Mouse (Mus musculus): ENCODE measurements at regions not wholly inside any gene's neighbourhood (a gene's known extent, or its start where the extent isn't known, plus 50 kb on each side); places are given as distances from the start of the nearest gene placed in this dataset.
"Not testable (repeated sequence)": the region's sequence is repeated elsewhere in the genome, so short reads cannot be mapped to it uniquely, and the experiment has no call there.

DNA sequence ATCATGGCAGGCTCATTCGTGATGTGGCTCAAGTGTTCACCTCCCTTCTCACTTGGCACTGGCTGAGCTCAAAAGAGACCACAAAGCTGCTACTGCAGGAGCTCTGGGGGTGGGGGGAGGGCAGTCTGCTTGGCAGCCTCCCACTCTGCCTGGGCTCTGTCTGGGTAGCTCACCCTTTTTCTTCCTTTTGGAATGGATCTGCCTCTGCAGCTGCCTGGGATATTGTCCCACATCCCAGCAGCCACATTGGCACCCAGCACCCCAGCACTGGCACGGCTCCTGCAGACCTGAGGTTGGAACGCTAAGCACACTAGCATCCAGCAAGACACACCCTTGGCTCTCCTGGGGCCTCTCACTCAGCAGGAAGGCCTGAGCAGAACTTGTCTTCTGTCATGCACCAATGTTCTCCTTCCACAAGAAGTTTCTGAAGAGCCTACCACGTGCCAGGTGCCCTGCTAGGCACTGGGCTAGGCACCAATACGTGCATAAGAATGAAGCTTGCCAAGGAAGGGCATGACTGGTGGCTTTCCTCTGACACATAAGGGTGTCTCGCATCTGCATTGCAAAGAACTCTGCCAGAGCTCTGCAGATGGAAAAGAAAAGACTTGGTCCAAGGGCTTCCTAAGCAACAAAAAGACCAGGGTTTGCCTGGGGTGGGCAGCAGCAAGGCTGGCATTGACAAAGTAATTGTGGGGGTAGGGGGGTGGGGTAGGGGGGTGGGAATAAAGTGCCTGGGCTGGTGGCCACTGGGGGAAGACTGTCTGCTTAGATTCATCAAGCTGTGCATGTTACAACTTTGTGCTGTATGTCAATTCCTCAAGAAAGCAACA, 112.1 kb upstream of the Sipa1l1 start:
- not testable (repeated sequence) for DNase-seq

DNA sequence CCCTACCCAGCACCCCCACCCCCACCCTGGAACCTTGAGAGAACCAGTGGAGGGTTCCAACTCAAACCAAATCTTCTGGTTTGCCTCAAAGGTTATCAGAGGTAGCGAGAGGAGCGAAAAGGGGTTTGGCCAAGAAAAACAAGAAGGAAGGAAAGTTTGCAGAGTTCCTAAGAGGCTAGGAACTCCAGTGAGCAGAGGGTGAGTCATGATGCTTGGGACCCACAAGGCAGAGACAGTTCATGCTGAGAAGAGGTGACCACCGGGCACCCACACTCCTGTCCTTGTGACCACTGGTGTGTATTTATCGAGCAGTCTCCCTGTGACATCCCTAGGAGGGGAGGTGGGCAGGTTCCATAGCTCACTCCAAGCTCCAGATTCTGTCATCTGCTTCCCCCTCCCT, 104.1 kb upstream of the Sipa1l1 start:
- no peak for DNase-seq

DNA sequence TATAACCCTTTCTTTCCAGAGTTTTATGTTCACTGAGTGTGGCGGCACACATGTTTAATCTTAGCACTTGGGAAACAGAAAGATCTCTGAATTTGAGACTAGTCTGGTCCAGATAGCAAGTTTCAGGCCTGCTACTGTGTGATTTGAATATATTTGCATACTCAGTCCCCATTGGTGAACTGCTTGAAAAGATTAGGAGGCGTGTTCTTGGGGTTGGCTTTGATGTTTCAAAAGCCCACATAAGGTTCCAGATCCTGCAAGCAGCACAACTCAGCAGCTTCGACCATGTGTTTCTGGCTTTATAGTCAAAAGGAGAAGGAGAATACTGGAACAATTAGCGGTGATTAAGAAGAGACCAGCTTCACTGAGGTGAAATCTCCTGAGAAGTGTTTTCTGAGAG, 102.3 kb upstream of the Sipa1l1 start:
- DNase-seq: no peak

DNA sequence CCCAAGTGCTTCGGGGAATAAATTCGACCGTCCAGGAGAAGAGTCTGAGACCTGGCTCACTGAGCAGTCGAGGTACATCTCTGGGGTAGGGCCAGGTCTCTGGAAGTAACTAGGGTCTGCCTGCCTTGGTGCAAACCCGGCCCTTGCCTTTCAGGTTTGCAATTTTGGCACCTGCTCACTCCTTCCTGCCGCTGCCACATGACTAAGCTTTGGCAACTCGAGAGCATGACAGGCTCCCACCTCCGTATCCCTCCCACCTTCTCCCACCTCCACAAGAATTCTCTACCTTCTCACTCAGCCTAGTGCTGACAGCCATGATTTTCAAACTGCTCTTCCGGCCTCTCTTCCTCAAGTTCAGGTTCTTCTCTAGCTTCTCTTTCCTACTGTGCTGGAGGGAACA, 99.5 kb upstream of the Sipa1l1 start:
- no peak for DNase-seq

DNA sequence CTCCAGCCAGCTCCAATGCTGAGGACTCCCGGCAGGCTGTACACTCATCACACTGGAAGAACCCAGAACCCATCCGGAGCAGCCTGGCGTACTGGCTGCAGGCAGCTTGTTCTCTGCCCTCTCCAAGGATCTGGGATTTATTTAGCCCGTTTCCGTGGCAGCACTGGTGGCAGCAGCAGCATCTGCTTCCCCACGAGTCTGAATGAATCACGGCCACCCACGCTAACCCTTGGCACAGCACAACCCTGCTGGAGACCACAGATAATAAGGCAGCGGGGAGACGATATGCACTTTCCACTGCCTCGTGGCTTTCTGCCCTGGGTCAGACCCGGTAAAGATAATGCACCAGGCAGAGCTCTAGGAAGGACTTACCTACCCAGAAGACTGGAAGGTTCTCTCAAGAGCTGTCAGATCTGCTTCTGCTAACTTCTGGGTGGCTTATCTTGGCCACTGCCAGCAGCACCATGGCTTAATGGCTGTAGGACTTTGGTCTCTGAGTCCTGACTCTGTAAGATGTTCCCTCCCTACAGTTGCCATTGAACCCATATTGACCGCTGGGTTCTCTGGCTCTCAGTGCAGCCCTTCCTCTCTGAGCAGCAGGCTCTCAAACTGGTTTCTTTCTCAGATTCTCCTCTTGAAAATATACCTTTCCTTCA, 96.2 kb upstream of the Sipa1l1 start:
- DNase-seq: peak; percentile 52 to 57

DNA sequence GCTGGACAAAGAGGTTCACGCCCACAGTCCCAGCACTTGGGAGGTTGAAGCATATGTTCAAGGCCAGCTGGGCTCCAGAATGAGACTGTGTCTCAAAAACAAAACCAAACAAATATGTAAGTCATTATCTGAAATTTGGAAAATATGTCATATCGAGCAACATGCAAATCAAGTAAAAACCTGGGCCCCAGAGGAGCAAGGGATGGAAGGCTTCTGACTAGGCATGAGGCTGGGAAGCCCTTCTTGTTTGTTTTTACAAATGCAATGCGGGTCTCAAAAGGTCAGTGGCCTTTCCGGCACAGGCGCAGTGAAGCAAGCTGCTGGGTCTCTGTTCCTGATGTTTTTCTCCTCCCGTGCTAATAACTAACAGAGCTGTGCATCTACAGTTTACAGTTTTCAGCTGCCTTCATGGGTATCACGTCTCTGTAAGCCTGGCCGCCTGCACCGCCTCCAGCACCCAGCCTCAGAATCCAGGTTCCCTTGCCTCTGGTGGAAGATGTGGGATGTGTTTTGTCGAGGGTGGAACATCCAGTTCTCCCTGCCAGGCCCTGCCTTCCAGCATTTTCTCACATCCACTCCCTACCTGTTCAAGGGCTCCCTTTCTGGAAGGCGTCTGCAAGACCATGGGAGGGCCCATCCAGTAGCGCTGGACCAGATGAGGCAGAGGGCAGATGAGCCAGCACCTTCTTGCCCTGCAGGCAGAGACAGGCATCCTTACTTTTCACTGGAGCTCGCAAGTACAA, 93.5 kb upstream of the Sipa1l1 start:
- DNase-seq: no peak

DNA sequence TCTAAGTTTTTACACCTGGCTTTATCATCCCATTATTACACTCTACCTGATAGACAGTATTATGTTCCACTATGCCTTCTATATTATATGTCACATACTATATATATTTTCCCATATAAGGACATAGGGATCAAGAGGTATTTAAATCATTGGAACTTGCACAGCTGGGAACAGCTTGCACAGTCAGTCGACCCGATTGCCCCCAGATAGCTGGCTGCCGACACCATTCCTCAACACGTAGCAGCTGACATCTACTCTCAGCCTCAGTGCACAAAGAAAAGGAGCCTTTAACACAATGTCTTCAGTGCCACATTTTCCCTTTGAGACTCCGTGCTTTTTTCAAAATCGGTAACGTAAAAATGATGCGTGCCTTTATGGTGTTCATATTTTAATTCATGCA, 92.4 kb upstream of the Sipa1l1 start:
- DNase-seq: no peak

DNA sequence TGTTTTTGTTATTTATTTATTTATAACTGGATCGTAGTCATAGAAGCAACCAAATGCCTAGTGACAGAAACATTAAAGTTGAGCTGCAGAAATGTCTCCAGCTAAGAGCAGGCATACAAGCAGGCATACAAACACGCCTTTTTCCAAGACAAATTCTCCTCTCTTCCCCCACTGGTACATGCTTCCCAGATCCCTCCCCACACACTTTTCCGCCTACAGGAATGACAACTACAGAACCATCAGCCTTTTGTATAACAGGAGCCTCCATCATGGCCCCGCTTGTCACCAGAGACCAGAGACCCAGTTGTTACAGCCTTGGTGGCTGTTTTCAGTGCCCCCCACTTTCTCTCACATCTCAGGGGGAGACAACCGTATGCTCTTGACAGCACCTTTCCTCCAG, 91.2 kb upstream of the Sipa1l1 start:
- no peak for DNase-seq

DNA sequence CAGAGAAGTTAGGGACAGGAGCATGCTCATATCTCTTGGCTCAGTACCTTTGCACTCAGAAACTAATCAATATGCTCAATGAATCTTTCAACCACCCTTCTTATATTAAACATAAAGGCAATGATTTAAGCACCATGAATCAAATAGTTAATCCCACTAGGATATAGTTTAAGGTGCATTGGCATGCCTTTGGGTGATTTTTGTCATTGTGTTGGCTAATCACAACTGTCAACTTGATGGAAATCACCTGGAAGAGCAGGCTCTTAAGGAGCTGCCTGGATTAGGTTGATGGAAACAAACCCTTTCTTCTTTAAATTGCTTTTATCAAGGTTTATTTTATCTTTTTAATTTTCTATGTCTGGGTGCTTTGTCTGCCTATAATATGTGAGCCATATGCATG, 90.4 kb upstream of the Sipa1l1 start:
- no peak for DNase-seq

DNA sequence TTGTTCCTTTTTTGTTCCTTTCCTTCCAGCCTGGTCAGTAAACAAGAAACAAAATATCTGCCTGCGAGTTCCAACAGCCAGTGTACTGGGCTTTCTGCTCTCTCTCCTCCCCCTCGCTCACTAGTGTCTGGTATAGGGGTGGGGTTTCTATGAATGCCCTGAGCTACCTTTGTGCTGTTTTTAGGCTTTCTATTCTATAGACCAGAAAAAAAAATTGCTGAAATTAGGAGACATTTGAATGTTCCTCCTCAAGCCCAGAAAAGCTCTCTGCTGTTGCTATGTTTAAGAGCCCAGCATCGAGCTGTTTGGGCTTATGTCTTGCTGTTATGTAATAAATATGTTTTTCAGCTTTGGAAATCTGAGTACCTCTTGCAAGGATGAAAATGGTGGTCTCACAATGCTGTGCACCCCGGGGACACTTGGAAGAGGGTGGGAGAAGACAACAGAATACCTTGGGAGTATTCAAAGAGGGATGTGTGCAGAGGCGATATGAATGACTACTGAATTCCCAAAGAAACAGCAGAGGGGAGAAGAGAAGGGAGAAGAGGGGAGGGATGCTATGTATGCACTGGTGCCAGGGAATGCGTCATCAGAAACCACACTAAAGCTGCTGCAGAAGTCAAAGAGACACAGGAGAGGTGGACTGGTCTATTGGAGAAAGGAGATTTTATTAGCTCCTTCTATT, 88.8 kb upstream of the Sipa1l1 start:
- DNase-seq: no peak

DNA sequence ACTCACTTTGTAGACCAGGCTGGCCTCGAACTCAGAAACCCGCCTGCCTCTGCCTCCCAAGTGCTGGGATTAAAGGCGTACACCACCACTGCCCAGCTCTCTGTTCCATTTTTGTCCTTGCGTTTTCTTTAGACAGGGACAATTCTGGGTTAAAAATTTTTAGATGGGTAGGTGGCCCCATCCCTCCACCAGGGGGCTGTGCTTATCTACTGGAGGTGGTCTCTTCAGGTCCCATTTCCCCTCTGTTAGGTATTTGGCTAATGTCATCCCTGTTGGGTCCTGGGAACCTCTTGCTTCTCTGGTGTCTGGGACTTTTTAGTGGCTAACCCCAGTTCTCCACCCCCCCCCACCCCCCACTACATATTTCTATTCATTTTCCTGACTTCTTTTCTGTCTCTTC, 86.5 kb upstream of the Sipa1l1 start:
- not testable (repeated sequence) for DNase-seq

DNA sequence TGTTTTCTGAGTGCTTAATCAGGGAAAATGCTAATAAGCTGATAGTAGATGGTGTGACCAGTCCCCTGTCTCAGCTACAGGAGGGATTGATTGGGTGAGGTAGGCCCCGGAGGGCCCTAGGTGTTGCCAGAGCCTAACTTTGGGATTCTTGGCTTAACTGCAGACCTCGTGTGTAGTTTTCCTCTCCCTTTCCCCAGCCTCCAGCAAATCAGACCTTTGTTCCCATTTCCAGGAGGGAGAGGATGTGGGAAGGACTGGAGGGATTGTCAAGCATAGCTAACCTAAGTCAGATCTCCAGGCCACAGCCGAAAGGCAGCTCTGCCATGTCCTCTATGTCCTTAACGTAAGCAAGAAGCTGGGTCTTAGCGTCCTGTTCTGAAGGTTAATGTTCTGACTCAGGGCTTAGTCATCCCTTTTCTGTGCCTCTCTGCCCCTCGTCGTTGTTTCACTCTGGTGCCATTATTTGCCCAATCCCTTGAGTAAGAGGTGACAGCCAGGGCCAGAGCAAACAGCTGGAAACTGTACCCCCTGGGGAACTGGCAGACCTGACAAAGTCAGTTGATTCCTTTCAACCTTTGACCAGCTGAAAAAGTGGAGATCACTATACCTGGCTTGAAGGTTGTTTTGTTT, 83.2 kb upstream of the Sipa1l1 start:
- no peak for DNase-seq

DNA sequence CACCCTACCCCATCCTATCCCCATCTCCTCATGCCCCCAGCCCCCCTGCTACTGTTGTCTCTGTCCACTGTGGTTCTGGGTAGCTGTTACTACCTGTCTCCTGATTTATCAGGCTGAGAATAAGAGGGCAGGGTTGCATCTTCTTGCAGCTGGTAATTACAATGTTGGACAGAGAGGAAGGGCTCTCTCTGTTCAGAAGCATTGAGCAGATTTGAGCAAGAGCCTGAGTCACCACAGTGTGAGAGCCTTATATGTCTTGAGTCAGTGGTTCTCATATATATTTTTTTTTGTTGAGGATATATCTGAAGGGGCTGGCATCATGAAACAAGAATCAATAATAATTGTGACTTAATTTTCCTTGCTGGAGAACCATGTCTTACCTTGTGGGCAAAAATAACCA, 82.7 kb upstream of the Sipa1l1 start:
- no peak for DNase-seq

DNA sequence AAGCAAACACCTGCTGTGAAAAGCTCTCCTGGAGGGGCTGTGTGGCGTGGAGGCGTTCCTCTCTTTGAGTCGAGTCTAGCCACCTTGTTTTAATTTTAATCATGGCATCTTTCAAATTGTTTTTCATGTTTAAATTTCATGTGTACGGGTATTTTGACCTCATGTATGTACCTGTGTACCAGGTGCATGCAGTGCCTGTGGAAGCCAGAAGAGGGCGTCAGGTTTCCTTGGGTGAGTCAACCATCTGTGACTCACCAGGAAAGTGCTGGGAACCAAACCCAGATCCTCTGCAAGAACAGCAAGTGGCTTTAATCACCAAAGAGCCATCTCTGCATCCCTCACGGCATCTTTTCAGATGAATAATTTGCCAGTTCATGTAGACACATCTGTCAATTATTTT, 79.8 kb upstream of the Sipa1l1 start:
- DNase-seq: no peak

DNA sequence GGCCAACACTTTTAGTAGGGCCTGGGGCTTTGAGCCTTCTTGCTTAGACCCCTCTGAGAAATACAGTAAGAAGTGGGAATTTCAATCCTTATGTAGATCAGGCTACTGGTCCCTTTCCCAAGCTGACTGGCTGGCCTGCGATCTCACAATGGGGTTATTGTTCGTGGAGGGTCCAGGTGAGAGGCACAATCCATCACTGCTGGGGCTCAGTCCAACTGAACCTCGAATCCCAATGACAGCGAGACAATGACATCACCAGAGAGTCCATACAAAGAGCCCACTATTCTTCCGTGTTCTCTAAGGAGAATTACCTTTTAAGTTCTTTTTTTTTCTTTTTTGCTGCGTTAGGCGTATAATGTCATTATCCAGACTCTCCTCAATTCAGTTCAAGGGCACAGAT, 75.8 kb upstream of the Sipa1l1 start:
- DNase-seq: no peak

DNA sequence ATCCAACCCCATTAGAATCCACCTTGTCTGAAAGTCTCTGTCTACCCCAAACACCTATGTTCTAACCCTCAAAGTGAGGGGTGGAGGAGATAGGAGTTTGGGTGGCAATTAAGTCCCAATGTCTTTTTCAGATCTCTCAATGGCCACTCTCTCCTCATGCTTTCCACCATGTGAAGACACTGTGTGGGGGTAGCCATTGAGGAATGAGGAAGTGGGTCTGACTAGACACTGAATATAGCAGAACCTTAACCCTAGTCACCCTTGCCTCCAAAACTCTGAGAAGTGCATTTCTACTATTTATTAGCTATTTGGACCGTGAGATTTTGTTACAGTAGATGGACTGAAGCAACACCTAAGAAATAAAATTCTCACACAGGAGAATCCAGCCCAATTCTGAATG, 73.7 kb upstream of the Sipa1l1 start:
- no peak for DNase-seq

DNA sequence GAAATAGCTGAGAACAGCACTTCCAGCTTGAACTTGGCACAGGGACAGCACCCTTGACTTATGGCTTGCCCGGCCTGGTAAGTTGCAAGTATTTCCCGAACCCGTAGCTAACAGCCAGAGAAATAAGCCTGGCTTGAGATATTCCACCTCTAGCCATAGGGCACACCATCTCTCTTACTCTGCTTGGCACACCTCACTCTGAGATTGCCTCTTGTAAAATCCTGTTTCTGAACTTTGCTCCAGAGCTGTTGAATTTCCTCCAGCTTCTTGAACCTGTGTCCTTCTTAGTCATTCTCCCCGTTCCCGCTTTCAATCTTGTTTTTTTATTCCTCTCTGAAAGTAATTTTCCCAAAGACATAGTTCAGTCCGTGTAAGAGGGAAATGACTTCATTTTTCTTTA, 72.0 kb upstream of the Sipa1l1 start:
- no peak for DNase-seq

DNA sequence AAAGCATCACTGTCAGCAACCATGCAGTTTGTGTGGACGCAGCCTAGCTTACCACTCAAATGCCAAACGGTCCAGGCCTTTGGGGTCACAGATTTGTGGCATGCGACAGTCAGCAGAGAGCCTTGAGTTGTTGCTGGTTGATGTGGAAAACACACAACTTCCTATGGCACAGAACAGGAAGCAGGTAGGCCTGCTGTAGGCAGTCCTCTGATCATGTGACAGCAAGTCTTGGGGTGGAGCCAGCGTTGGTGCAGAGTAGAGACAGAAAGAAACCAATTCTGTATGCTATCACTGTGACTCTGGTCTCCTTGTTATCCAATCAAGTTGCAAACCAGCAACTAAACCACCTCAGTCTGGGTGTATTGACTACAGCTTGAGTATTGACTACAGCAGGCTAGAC, 71.5 kb upstream of the Sipa1l1 start:
- no peak for DNase-seq

DNA sequence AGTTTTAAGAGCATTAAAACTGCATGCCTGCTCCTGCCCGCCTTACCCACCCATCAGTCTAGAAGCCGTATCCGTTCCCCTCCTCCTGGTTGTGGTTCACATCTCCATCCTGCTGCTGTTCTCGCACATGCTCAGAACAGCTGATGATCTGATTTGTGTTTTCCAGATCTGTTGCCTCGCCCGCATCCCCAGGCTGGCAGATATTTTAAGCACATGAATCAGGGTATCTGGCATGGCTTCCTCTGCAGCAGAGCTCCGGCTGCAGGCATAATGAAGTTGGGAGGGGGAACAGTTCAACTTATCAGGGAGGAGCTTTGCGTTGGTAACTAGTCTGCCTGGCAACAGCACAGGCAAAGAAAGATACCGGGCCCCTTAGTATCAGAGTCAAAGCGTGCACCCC, 64.9 kb upstream of the Sipa1l1 start:
- DNase-seq: peak; percentile 71 to 75

DNA sequence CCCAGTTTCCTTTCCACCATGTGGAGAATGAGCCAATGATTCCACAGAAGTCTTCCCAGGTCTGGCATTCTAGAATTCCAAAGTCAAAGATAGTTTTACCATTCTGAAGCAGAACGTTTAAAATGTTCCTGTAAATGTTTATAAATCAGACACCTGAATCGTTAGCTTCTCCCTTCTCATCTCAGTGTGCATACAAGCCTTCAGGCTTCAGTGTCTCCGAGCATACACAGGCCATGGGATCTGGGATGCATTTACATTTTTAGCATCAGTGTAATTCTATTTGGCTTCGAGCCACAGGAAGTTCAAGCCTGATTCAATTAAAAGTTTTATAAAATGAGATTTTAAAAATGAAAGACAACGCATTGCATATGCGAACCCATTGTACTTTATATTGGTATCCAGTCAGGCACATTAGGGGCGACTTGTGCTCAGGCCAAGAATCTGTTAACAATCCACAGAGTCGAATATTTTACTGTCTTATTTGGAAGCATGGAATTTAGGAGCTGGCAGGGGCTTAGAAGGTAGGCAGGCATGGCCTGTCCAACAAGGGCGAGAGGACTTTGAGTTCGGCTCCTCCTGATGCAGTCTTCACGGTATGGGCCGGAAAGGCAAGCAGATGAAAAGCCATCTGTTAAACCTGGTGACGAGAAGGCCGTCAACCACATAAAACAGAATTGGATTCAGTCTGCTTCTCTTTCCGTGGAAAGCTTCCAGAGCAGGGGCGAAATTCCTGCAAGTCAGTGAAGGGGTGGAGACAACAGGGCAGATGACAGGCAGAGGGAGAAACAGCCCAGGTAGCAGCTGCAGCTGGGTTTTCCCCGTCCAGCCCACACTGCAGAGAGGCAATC, 63.7 kb upstream of the Sipa1l1 start:
- peak; percentile 18 to 22 for DNase-seq

DNA sequence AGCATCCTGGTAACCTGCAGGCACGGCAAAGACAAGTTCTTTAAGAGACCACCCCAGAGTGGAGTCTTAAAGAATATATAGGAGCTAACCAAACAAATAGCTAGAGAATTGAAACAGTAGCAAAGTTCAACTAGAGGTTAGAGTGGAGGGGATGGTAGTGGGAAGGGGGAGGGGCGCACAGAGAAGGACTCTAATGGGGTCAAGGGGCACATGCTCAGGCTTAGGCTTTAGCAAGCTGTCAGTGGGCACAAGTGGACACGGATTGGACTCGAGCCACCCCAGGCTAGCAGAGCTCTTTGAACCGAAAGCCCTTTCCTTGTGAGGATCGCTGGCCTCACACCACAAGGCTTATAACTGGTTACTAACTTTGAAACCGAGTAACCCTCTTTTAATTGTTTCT, 53.4 kb upstream of the Sipa1l1 start:
- no peak for DNase-seq

All from cerebellum, postnatal 25 days (tissue).